Mouse (Mus musculus) lung, postnatal 0 days (tissue): Measurements from ENCODE around the gene Mup19.
"Not testable (repeated sequence)": the region's sequence is repeated elsewhere in the genome, so short reads cannot be mapped to it uniquely, and the experiment has no call there.

Experiments
- CTCF ChIP-seq: IDR thresholded peaks from 2 replicates; pipeline ENCODE4 v1.5.1; 2016; ENCODE audit warnings: antibody characterized with exemption, mild to moderate bottlenecking
- EP300 ChIP-seq: IDR thresholded peaks from 2 replicates; pipeline ENCODE4 v1.6.1; 2016; ENCODE audit warnings: antibody characterized with exemption, mild to moderate bottlenecking, control low read depth

GRCm38 (mm10) chr4:61808926-61809325, 26.9 kb upstream of the Mup19 start:
- not testable (repeated sequence) for TF ChIP-seq CTCF, EP300
